25 mouse cellular contexts compared by ENCODE assay signal in the genomic region with DNA sequence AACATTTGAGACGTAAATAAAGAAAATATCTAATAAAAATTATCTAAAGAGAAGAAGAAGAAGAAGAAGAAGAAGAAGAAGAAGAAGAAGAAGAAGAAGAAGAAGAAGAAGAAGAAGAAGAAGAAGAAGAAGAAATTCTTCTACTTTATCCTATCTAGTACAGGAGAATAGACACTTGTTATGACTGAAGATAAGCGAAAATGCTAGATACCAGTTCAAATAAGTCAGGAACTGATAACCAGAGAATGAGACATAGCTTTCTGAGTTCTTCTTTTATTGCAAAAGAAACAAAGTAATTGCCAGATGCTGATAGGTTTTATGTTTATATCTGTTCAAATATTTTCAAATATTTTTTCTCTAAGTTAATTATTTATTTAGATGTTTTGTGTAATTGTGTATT.
"Had no signal": no experiment of that assay in that cellular context is flagged by ENCODE, and none has a peak within 500 bp of the region (broad histone marks: within the 10 kb centered on the region; RNA-seq: fewer than 3 reads in every experiment).

No protein-coding gene starts in this region.

- H3K4me1 ChIP-seq: embryonic facial prominence, embryonic 10.5 days; embryonic facial prominence, embryonic 12.5 days; embryonic facial prominence, embryonic 13.5 days; embryonic facial prominence, embryonic 15.5 days; forebrain, embryonic 10.5 days; forebrain, embryonic 12.5 days; forebrain, embryonic 13.5 days; forebrain, embryonic 15.5 days; heart, embryonic 10.5 days had no signal

- DNase-seq: cerebellum, adult 9-10 months; cerebellum, adult 9-11 months; cerebellum, postnatal 10 days; cerebellum, postnatal 14 days; cerebellum, postnatal 25 days; cerebellum, postnatal 36 days; embryo, embryonic 11 days; forebrain, postnatal 0 days; gastrocnemius, adult 2 months; gastrocnemius, postnatal 10 days; gastrocnemius, postnatal 14 days; gastrocnemius, postnatal 25 days; gastrocnemius, postnatal 36 days; heart, adult 11 months; heart, adult 18-20 months had no signal

- H3K9ac ChIP-seq: embryonic facial prominence, embryonic 12.5 days; embryonic facial prominence, embryonic 13.5 days; embryonic facial prominence, embryonic 15.5 days; forebrain, embryonic 12.5 days; forebrain, embryonic 13.5 days; forebrain, embryonic 15.5 days; forebrain, postnatal 0 days had no signal

- H3K27ac ChIP-seq: embryonic facial prominence, embryonic 10.5 days; embryonic facial prominence, embryonic 12.5 days; embryonic facial prominence, embryonic 13.5 days; embryonic facial prominence, embryonic 15.5 days; forebrain, embryonic 10.5 days; forebrain, embryonic 12.5 days; forebrain, embryonic 13.5 days; forebrain, embryonic 15.5 days; gastrocnemius, adult 2 months; heart, embryonic 10.5 days had no signal

- H3K9me3 ChIP-seq: embryonic facial prominence, embryonic 10.5 days; embryonic facial prominence, embryonic 12.5 days; embryonic facial prominence, embryonic 13.5 days; embryonic facial prominence, embryonic 15.5 days; forebrain, embryonic 10.5 days; forebrain, embryonic 12.5 days; forebrain, embryonic 13.5 days; forebrain, embryonic 15.5 days; heart, embryonic 10.5 days had no signal

- H3K27me3 ChIP-seq: embryonic facial prominence, embryonic 12.5 days; embryonic facial prominence, embryonic 13.5 days; embryonic facial prominence, embryonic 15.5 days; forebrain, embryonic 12.5 days; forebrain, embryonic 13.5 days; forebrain, embryonic 15.5 days had no signal

- H3K4me3 ChIP-seq: embryonic facial prominence, embryonic 10.5 days; embryonic facial prominence, embryonic 12.5 days; embryonic facial prominence, embryonic 13.5 days; embryonic facial prominence, embryonic 15.5 days; erythroblast, embryonic 14.5 days; forebrain, embryonic 10.5 days; forebrain, embryonic 12.5 days; forebrain, embryonic 13.5 days; forebrain, embryonic 15.5 days; gastrocnemius, adult 2 months; heart, embryonic 10.5 days had no signal

- H3K36me3 ChIP-seq: embryonic facial prominence, embryonic 10.5 days; embryonic facial prominence, embryonic 12.5 days; embryonic facial prominence, embryonic 13.5 days; embryonic facial prominence, embryonic 15.5 days; forebrain, embryonic 10.5 days; forebrain, embryonic 12.5 days; forebrain, embryonic 15.5 days; heart, embryonic 10.5 days had no signal
